Mouse (Mus musculus): ENCODE results near the gene Kcnma1.

DNA sequence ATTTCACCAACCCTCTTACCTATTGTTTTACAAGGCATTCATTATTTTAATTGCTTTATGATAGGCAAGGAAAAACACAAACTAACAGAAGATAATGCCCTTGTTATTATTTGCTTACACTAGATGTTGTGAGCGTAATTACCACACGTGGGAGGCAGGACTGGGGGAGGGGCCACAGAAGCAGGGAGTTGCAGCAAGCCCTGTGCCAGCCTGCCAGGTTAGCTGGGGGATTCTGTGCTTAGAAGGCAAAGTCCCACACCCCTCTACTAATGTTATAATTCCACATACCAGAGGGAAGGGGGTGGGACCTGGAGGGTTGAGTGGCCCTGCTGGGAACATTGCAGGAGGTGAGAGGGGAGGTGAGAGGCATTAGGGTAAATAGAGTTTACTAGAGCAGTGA is 207.9 kb downstream of the Kcnma1 start:
- TF ChIP-seq CTCF (IDR thresholded peaks at IDR 0.05): no peak
- no peak for TF ChIP-seq EP300 (IDR thresholded peaks at IDR 0.05)

Measured in lung, postnatal 0 days (tissue).